Mouse (Mus musculus): Measurements from ENCODE around the gene Dolk.

Dolk gene

DNA sequence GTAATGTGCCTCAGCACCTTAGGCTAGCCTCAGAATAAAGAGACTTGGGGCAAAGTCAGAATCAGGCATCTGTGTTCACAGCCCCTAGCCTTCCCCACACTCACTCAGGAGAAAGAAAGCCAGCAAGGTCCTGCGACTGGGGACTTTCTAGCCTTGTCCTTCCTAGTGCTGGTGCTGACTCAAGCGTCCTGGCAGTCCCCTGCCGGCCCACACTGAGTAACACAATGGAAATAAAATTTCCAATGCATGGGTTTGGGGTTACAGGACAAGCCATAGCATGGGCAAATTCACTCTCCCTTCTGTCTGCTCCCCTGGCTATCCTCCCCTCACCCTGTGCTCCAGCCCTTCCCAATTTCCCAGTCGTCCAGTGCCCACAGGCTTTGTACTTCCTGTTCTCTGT, 17.8 kb downstream of the Dolk start:
- no peak for DNase-seq (ENCODE audit: low spot score in 2 of 2)

DNA sequence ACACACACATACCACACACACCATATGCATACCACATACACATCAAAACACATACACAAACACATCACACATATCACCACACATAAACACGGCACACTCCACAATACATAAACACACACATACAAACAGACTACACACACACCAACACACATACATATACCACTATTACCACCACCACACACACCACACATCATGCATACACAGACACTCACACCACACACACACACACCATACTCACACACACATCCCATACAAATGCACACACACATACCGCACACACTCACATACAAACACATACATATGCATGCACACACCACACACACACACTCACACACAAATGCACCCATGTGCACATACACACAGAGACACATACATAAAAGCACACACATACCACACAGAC, 18.7 kb downstream of the Dolk start:
- no peak for DNase-seq (ENCODE audit: low spot score in 2 of 2)

GRCm38 (mm10) chr2:30266392-30266941, 19.7 kb downstream of the Dolk start:
- no peak for DNase-seq (ENCODE audit: low spot score in 2 of 2)

- no peak for DNase-seq (ENCODE audit: low spot score in 2 of 2)
Observed at GRCm38 (mm10) chr2:30265767-30266253, 20.3 kb downstream of the Dolk start, which contains the start of gene Phyhd1. Gene Phyhd1 (plus strand): TSS chr2:30266203.

- no peak for DNase-seq (ENCODE audit: low spot score in 2 of 2)
Observed at GRCm38 (mm10) chr2:30264671-30265519, 21.2 kb downstream of the Dolk start.

DNA sequence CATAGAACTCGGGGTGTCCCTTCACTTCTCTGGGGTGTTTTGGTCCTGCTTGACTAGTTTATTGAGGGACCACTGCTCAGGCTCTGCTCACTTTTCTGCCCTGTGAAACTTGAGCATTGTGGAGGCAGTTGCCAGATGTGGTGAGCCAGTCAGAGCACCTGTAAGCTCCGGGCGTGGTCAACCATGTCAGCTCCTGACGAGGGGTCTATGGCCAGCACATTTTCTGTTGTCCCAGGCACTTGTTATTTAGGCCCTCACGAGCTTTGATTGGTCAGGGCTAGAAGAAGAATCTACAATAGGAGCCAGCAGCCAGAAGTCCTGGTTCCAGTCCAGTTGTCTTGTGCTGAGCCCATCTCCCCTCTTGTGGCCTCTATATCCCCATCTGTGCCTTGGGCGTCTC, 22.3 kb downstream of the Dolk start:
- DNase-seq (ENCODE audit: low spot score in 2 of 2), result no peak

GRCm38 (mm10) chr2:30262840-30263441, 23.2 kb downstream of the Dolk start:
- no peak for DNase-seq (ENCODE audit: low spot score in 2 of 2)

DNA sequence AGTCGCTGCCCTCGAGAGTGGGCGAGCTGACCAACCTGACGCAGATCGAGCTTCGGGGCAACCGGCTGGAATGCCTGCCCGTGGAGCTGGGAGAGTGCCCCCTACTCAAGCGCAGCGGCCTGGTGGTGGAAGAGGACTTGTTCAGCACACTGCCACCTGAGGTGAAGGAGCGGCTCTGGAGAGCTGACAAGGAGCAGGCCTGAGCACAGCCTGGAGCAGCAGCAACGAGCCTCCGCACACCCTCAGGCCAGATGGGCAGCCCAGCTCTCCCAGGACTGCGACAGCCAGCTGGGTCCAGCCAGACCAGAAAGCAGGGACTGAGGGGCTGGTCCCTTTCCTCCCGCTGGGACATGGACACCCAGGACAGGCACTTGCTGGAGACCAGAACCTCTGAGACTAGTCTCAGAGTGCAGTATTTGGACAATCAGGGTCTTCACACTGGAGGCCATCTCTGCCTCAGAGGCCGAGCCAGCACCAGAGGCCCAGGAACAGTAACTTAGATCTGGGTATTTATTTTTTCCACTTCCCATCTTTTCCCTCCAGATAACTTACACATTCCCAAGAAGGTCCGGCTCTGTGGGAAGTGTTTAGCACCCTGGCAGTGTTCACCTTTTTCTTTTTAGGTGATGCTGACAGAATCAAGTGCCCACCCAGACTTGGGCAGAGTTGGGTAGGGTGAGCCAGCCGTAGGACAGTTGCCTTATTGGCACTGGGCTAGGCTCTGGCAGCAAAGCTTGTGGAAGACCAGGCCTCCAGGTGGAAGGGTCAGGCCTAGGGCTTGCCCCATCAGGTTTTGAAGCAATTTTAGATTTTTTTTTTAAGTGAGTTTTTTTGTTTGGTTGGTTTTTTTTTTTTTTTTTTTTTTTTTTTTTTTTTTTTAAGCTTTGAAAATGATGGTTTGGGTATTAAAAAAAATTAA, 24.0 kb downstream of the Dolk start:
- DNase-seq (ENCODE audit: low spot score in 2 of 2), result no peak

DNA sequence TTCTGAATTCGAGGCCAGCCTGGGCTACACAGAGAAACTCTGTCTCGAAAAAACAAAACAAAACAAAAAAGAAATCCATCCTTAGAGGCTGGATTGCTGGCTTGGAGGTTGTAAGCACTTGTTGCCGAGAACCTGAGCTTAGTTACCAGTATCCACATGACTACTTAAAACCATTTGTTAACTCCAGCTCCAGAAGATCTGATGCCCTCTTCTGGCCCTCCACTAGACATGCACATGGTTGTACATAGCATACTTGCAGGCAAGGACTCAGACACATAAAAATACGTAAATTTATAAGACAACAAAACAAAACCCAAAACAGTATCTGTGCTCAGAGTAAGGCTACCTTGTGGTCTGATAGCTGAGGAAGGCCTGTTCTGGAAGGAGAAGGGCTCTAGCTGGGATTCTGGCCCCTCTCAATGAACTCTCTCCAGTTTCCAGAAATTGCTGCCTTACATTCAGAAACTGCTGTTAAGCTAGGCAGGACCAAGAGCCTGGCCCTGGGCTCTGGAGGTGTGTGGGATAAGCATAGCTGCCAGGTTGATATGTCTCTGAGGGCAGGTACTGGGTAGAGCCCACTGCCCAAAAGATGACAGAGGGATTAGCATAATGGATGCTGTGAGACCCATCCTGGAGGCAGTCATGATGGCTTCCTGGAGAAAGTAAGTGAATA, 24.9 kb downstream of the Dolk start:
- DNase-seq (ENCODE audit: low spot score in 2 of 2), result no peak

- no peak for DNase-seq (ENCODE audit: low spot score in 2 of 2)
Observed at GRCm38 (mm10) chr2:30259131-30260064, 26.7 kb downstream of the Dolk start.

DNA sequence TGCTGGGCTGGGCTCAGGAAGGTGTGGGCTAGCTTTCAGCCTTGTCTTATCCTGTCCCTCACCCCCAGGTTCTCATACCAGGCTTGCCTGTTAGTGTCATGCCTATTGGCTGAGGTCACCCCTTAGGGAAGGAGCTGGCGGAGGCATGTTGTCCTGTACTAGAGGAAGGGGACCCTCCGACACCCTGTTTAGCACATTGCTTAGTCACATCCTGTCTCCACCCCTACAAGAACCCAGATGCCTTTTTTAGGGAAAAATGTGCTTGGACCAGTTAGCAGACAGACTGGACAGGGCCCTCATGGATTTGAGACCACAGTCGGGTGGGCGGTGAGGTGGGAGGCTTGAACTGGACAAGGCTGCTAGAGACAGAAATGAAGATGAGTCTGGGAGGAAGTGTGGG, 27.5 kb downstream of the Dolk start:
- DNase-seq (ENCODE audit: low spot score in 2 of 2), result no peak

- DNase-seq (ENCODE audit: low spot score in 2 of 2), result no peak
Observed at GRCm38 (mm10) chr2:30257699-30258460, 28.3 kb downstream of the Dolk start.

- DNase-seq (ENCODE audit: low spot score in 2 of 2), result no peak
Observed at GRCm38 (mm10) chr2:30256616-30257350, 29.4 kb downstream of the Dolk start.

DNA sequence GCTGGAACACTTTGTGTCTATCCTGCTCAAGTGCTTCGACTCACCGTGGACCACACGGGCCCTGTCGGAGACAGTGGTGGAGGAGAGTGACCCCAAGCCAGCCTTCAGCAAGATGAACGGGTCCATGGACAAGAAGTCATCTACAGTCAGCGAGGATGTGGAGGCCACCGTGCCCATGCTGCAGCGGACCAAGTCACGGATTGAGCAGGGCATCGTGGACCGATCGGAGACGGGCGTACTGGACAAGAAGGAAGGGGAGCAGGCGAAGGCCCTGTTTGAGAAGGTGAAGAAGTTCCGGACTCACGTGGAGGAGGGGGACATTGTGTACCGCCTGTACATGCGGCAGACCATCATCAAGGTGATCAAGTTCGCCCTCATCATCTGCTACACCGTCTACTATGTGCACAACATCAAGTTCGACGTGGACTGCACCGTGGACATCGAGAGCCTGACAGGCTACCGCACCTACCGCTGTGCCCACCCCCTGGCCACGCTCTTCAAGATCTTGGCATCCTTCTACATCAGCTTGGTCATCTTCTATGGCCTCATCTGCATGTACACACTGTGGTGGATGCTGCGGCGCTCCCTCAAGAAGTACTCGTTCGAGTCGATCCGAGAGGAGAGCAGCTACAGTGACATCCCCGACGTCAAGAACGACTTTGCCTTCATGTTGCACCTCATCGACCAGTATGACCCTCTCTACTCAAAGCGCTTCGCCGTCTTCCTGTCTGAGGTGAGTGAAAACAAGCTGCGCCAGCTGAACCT, 30.3 kb downstream of the Dolk start:
- DNase-seq (ENCODE audit: low spot score in 2 of 2), result no peak

GRCm38 (mm10) chr2:30253809-30254208, 32.3 kb downstream of the Dolk start:
- DNase-seq (ENCODE audit: low spot score in 2 of 2), result no peak

- no peak for DNase-seq (ENCODE audit: low spot score in 2 of 2)
Observed at GRCm38 (mm10) chr2:30252521-30252920, 33.6 kb downstream of the Dolk start.

DNA sequence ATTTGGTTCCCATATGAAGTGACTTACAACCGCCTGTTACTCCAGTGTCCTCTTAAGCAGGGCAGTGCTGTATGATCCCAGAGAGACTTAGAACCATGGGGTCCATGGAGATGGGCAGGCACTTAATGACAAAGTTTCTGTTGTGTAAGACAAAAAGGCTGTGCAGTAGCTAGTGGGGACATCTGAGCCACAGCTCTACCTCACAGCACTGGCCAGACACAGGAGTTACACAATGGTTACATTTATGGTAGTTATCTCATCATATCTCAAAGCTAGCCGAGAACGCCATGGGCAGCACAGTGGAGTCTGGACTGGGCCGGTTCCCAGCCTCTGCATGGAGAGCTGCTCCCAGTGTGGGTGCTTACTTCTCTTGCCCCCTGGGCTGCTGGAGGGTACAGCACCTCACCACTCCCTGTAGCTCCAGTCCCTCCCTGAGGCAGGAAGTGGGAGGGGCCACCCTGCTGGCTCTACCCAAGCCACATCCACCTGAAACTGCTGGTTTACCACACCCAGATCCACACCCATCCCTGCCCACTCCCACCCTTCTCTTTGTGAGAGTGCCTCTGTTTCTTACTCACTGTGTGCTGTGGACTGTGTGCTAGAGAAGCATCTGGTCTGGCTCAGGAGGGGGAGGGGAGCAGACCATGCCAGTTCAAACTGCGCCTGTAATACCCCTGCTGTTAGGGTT, 34.6 kb downstream of the Dolk start:
- peak; percentile 87 for DNase-seq (ENCODE audit: low spot score in 2 of 2)

Data from spleen, postnatal 36 days (tissue).